Comparison of ENCODE assay signal across 23 mouse cellular contexts in genomic region chr19:55794194-55794945, GRCm38 (mm10). TPM values are rescaled to one million over a fixed set of nuclear protein-coding genes. Genes with fewer than 3 reads are reported as not detected.
DNase-seq lines count a peak whose midpoint lies in the region; ATAC-seq and TF ChIP-seq lines count a peak whose summit lies in the region.
"Had no signal": no experiment of that assay in that cellular context is flagged by ENCODE, and none has a peak within 500 bp of the region (broad histone marks: within the 10 kb centered on the region; RNA-seq: fewer than 3 reads in every experiment).

No protein-coding gene starts in this region.

- intact Hi-C loops in heart, postnatal 25 days (cut with DNase I): loop anchor here (5.0 kb wide), 1 partner anchor 43 kb away; no protein-coding TSS in a partner anchor

- H3K4me3 ChIP-seq in kidney, embryonic 16.5 days (ENCODE audit: low read length): no peak overlapping the region
- no peak overlapping the region for H3K4me3 ChIP-seq in small intestine, adult 2 months (ENCODE audit: low read depth, low read length)
- H3K4me3 ChIP-seq: forebrain, embryonic 10.5 days; heart, embryonic 15.5 days; midbrain, embryonic 15.5 days; myocyte had no signal

- DNase-seq in heart, adult 11 months: peak; percentile 92
- no peak for DNase-seq in heart, postnatal 25 days (ENCODE audit: low spot score)
- no peak for DNase-seq in kidney, postnatal 25 days
- peak; percentile 67 for DNase-seq in ZHBTc4 (ENCODE audit: low read depth, low spot score)
- DNase-seq: B cell, adult 2 months; cerebellum, adult 9-10 months; gastrocnemius, postnatal 25 days; heart, postnatal 4 days; layer of hippocampus, adult 9-11 months; liver; liver, postnatal 0 days; thymus, postnatal 36 days had no signal

- no peaks in the 10 kb centered on the region for H3K36me3 ChIP-seq in kidney, embryonic 16.5 days (ENCODE audit: insufficient read depth, low read length)
- H3K36me3 ChIP-seq in small intestine, adult 2 months (ENCODE audit: control insufficient read depth, insufficient read depth, low read length): peaks cover 5% of the 10 kb centered on the region; the same call in 1 of the 2 replicates
- H3K36me3 ChIP-seq: heart, embryonic 15.5 days; midbrain, embryonic 15.5 days had no signal

- peaks cover 57% of the 10 kb centered on the region for H3K4me1 ChIP-seq in kidney, embryonic 16.5 days (ENCODE audit: insufficient read depth, low read length)
- H3K4me1 ChIP-seq in small intestine, adult 2 months (ENCODE audit: control insufficient read depth, insufficient read depth, insufficient read length, low read length): peaks cover 74% of the 10 kb centered on the region

- no peaks in the 10 kb centered on the region for H3K27me3 ChIP-seq in kidney, embryonic 16.5 days (ENCODE audit: insufficient read depth, low read length)
- no peaks in the 10 kb centered on the region for H3K27me3 ChIP-seq in small intestine, adult 2 months (ENCODE audit: control insufficient read depth, insufficient read depth, low read length)
- H3K27me3 ChIP-seq: heart, embryonic 15.5 days; midbrain, embryonic 15.5 days had no signal

- WGBS in kidney, embryonic 16.5 days: 51% methylated on average over 8 of the region's 8 CpGs
- whole genome bisulfite sequencing in small intestine, adult 2 months: 42% methylated on average over 8 of the region's 8 CpGs

- no peak for ATAC-seq in kidney, embryonic 16.5 days (ENCODE audit: low FRiP score, low TSS enrichment)
- ATAC-seq in CD4-positive, CD25-positive, alpha-beta regulatory T cell, adult 4 months: no peak
- ATAC-seq: forebrain, embryonic 16.5 days; inflammation-experienced regulatory T-cells, adult 6 months; liver, postnatal 0 days; midbrain, embryonic 15.5 days had no signal

- TF ChIP-seq CTCF in small intestine, adult 2 months (IDR thresholded peaks at IDR 0.05; ENCODE audit: extremely low read depth, insufficient read length, insufficient replicate concordance, low read depth, low read length): no peak

- no peaks in the 10 kb centered on the region for H3K9me3 ChIP-seq in kidney, embryonic 16.5 days (ENCODE audit: low read length)
- H3K9me3 ChIP-seq: forebrain, embryonic 10.5 days; heart, embryonic 15.5 days; midbrain, embryonic 15.5 days had no signal

- H3K9ac ChIP-seq in kidney, embryonic 16.5 days (replicated peaks; ENCODE audit: low read length): no peak overlapping the region
- H3K9ac ChIP-seq: heart, embryonic 15.5 days; hindbrain, embryonic 14.5 days; liver, postnatal 0 days; midbrain, embryonic 15.5 days had no signal

- TF ChIP-seq POLR2A in small intestine, adult 2 months (IDR thresholded peaks at IDR 0.05; ENCODE audit: low read depth, low read length): no peak

- no peak overlapping the region for H3K4me2 ChIP-seq in kidney, embryonic 16.5 days (replicated peaks; ENCODE audit: low read depth, low read length)
- H3K4me2 ChIP-seq: heart, embryonic 15.5 days; hindbrain, embryonic 14.5 days; midbrain, embryonic 15.5 days had no signal

- H3K27ac ChIP-seq in kidney, embryonic 16.5 days (ENCODE audit: low read length): peak overlapping the region; percentile 44
- peak overlapping the region; percentile 17; the same call in 1 of the 2 replicates for H3K27ac ChIP-seq in small intestine, adult 2 months (ENCODE audit: insufficient read depth, low read depth, low read length)
- H3K27ac ChIP-seq: forebrain, embryonic 10.5 days; heart, embryonic 15.5 days; hindbrain, embryonic 14.5 days; macrophage; midbrain, embryonic 15.5 days had no signal

RNA-seq across cellular contexts. Expression of gene Tcf7l2, which starts 52.8 kb away (rescaled TPM):
- 10 to 100 TPM; 14.6 to 14.7 TPM for total RNA-seq in heart, postnatal 25 days (2021)
- 50.1 and 68.9 TPM in 2 replicates for polyA plus RNA-seq in kidney, embryonic 16.5 days (2015; fragmentation: Nextera tagmentation; extraction: Ambion mirVana)
- polyA plus RNA-seq in small intestine, adult 2 months (2012; rRNA removed): 19.4 and 45.3 TPM in 2 replicates
- 1 to 10 TPM; 2.4 to 3.5 TPM for polyA plus RNA-seq in CD4-positive, CD25-positive, alpha-beta regulatory T cell, adult 4 months (2017; shearing (Covaris generic))

Comparison
In these comparisons a context has a peak if more than half of its experiments do, and no peak if none do; other contexts are left out.
1. DNase-seq: peak in heart, adult 11 months (single experiment) and ZHBTc4 (single experiment); none in heart, postnatal 25 days (single experiment) and kidney, postnatal 25 days (0 of 2).